Mouse (Mus musculus): ENCODE data around the gene Exph5. TPM values are rescaled to one million over a fixed set of nuclear protein-coding genes. Genes with fewer than 3 reads are reported as not detected.

Gene Exph5
- polyA plus RNA-seq, 1 experiment from 2014 or later: 0.08 TPM

DNA sequence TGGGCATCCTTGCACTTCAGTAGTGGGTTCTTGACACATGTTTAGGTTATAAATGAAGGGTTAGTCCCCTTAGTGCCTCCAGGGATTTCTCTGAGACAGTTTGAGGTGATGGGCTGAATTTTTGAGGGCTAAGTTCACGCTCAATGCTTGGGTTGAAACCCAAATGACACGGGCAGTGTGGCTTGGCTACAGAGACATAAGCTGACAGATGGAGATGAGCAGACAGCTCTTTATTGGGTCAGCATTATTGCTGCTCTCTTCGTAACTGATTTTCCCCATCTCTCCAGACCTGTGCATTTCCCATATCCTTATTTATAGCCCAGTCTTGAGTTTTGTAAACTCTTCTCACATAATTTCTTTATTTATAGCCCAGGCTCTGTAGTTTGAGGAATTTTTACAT lies 76.7 kb downstream of the Exph5 start:
- H3K36me3 ChIP-seq: no peaks in the 10 kb centered on the region
- no peaks in the 10 kb centered on the region for H3K9me3 ChIP-seq
- H3K9ac ChIP-seq: no peak overlapping the region
- no peak overlapping the region for H3K27ac ChIP-seq (replicated peaks)
- no peaks in the 10 kb centered on the region for H3K4me1 ChIP-seq (replicated peaks)
- no peak overlapping the region for H3K4me3 ChIP-seq
- no peak overlapping the region for H3K4me2 ChIP-seq
- 86% methylated on average over 3 of the region's 3 CpGs for WGBS
- ATAC-seq (ENCODE audit: low read depth): no peak
- H3K27me3 ChIP-seq: no peaks in the 10 kb centered on the region

- WGBS: 88% methylated on average over 2 of the region's 2 CpGs
- H3K4me1 ChIP-seq (replicated peaks): peaks cover 7% of the 10 kb centered on the region
- no peaks in the 10 kb centered on the region for H3K9me3 ChIP-seq
- no peak overlapping the region for H3K27ac ChIP-seq (replicated peaks)
- H3K36me3 ChIP-seq: no peaks in the 10 kb centered on the region
- no peaks in the 10 kb centered on the region for H3K27me3 ChIP-seq
- no peak overlapping the region for H3K4me3 ChIP-seq
- no peak for ATAC-seq (ENCODE audit: low read depth)
- no peak overlapping the region for H3K9ac ChIP-seq
- no peak overlapping the region for H3K4me2 ChIP-seq
Observed at GRCm38 (mm10) chr9:53380595-53380994, 79.1 kb downstream of the Exph5 start.

DNA sequence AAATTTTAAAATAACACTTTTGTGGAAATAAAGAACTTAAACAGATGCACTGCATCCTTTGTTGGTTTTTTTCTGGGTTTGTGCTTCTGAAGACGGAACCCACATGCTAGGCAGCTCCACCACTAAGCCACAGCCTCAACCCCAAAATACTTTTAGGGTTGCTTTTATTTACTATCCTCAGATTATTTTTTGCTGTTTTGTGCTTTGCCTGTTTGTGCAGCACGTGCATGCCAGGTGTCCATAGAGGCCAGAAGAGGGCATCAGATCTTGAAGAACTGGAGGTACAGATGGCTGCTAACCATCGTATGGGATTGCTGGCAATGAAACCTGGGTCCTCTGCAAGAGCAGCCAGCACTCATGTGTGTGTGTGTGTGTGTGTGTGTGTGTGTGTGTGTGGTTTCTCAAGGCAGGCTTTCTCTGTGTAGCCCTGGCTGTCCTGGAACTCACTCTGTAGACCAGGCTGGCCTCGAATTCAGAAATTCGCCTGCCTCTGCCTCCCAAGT lies 79.7 kb downstream of the Exph5 start:
- no peak overlapping the region for H3K4me2 ChIP-seq
- H3K27me3 ChIP-seq: no peaks in the 10 kb centered on the region
- no peak overlapping the region for H3K27ac ChIP-seq (replicated peaks)
- WGBS: 86% methylated on average over 5 of the region's 5 CpGs
- no peak for ATAC-seq (ENCODE audit: low read depth)
- no peaks in the 10 kb centered on the region for H3K9me3 ChIP-seq
- no peaks in the 10 kb centered on the region for H3K36me3 ChIP-seq
- no peak overlapping the region for H3K9ac ChIP-seq
- peaks cover 7% of the 10 kb centered on the region for H3K4me1 ChIP-seq (replicated peaks)
- no peak overlapping the region for H3K4me3 ChIP-seq

- peaks cover 7% of the 10 kb centered on the region for H3K4me1 ChIP-seq (replicated peaks)
- H3K9me3 ChIP-seq: no peaks in the 10 kb centered on the region
- H3K27ac ChIP-seq (replicated peaks): peak within 1 kb of the TSS; percentile 84
- peak within 1 kb of the TSS; percentile 86 for H3K4me2 ChIP-seq
- no peaks in the 10 kb centered on the region for H3K36me3 ChIP-seq
- no peaks in the 10 kb centered on the region for H3K27me3 ChIP-seq
- ATAC-seq (ENCODE audit: low read depth): peak; percentile 97
- H3K9ac ChIP-seq: peak within 1 kb of the TSS; percentile 84
- H3K4me3 ChIP-seq: peak within 1 kb of the TSS; percentile 66
- WGBS: under 1% methylated on average over 74 of the region's 75 CpGs
Observed at GRCm38 (mm10) chr9:53383951-53384866, 82.7 kb downstream of the Exph5 start, which contains the start of gene Kdelc2. Kdelc2 (plus strand) TSS chr9:53384025.

- H3K27ac ChIP-seq (replicated peaks): peak overlapping the region; percentile 84
- 18% methylated on average over 8 of the region's 8 CpGs for WGBS
- H3K4me2 ChIP-seq: peak overlapping the region; percentile 86
Observed at GRCm38 (mm10) chr9:53384873-53385272, 83.4 kb downstream of the Exph5 start.

GRCm38 (mm10) chr9:53387431-53387830 lies 86.0 kb downstream of the Exph5 start:
- 85% methylated on average over 2 of the region's 2 CpGs for WGBS
- H3K27me3 ChIP-seq: no peaks in the 10 kb centered on the region
- no peaks in the 10 kb centered on the region for H3K36me3 ChIP-seq
- no peaks in the 10 kb centered on the region for H3K9me3 ChIP-seq
- no peak overlapping the region for H3K4me3 ChIP-seq
- ATAC-seq (ENCODE audit: low read depth): no peak
- no peak overlapping the region for H3K27ac ChIP-seq (replicated peaks)
- H3K4me2 ChIP-seq: no peak overlapping the region
- peaks cover 7% of the 10 kb centered on the region for H3K4me1 ChIP-seq (replicated peaks)
- no peak overlapping the region for H3K9ac ChIP-seq

More at GRCm38 (mm10) chr9:53384873-53385272, 83.4 kb downstream of the Exph5 start:
- H3K9ac ChIP-seq: peak overlapping the region; percentile 84
- no peaks in the 10 kb centered on the region for H3K36me3 ChIP-seq
- no peaks in the 10 kb centered on the region for H3K9me3 ChIP-seq
- peak overlapping the region; percentile 66 for H3K4me3 ChIP-seq
- no peaks in the 10 kb centered on the region for H3K27me3 ChIP-seq
- H3K4me1 ChIP-seq (replicated peaks): peaks cover 7% of the 10 kb centered on the region
- 0 out of 2 replicates have a peak, but pooled peaks have one; percentile 6 for ATAC-seq (ENCODE audit: low read depth)

GRCm38 (mm10) chr9:53389109-53389508 lies 87.6 kb downstream of the Exph5 start:
- Histone ChIP-seq H3K27me3 (no peaks in the 10 kb centered on the region), H3K4me2 (no peak overlapping the region), H3K9me3 (no peaks in the 10 kb centered on the region), H3K9ac (no peak overlapping the region), H3K4me1 (replicated peaks) (peaks cover 7% of the 10 kb centered on the region), H3K36me3 (no peaks in the 10 kb centered on the region), H3K4me3 (no peak overlapping the region), H3K27ac (replicated peaks) (no peak overlapping the region)
- 75% methylated on average over 3 of the region's 3 CpGs for WGBS
- ATAC-seq (ENCODE audit: low read depth): no peak

- ATAC-seq (ENCODE audit: low read depth): no peak
- no peak overlapping the region for H3K9ac ChIP-seq
- H3K9me3 ChIP-seq: no peaks in the 10 kb centered on the region
- H3K27me3 ChIP-seq: no peaks in the 10 kb centered on the region
- H3K4me3 ChIP-seq: no peak overlapping the region
- H3K36me3 ChIP-seq: no peaks in the 10 kb centered on the region
- no peak overlapping the region for H3K4me2 ChIP-seq
- H3K27ac ChIP-seq (replicated peaks): no peak overlapping the region
- 89% methylated on average over 7 of the region's 7 CpGs for WGBS
- no peaks in the 10 kb centered on the region for H3K4me1 ChIP-seq (replicated peaks)
Observed at GRCm38 (mm10) chr9:53390136-53390535, 88.7 kb downstream of the Exph5 start.

DNA sequence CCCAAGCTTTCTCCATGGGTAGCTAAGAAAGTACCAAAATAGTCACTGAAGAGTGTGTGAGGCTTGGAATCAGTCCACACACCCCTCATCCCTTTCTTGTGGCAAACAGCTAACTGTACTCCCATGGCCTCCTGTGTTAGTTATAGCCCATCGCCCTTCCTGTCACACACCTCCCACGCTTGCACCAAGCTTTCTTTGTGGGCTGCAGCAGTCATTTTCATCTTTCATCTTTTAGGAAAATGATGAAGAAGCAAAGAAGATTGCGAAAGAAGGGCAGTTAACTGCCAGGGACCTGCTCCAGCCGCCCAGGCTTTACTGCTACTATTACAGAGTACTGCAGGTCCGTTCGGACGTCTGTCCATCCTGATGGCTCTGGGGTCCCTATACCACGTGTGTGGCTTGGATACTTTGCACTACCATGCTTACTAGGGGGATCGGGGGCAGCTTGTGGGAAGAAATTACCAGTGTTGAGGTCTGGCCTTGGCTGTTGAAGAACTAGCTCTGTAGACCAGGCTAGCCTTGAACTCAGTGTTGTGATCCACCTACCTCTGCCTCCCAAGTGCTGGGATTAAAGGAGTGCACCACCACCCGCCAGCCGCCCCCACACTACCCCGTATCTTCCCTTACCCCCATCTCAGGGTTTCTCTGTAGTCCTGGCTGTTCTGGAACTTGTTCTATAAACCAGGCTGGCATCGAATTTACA lies 96.4 kb downstream of the Exph5 start:
- ATAC-seq (ENCODE audit: low read depth): no peak

DNA sequence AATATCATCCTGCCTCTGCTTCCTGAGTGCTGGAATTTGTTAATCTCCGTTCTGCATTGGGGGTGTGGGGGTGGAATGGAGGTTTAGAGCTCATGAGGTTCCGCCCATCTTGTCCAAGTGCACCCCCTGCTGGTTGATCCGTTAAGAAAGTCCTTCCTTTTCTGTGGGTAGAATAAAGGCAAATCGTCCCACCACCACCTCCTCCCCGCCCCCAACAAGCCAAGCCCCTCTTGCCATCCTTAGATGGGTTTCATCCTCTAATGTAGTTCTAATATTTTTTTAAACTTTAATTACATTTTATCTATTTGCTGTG lies 96.9 kb downstream of the Exph5 start:
- Histone ChIP-seq H3K4me1 (replicated peaks) (peaks cover 16% of the 10 kb centered on the region), H3K27ac (replicated peaks) (no peak overlapping the region), H3K27me3 (no peaks in the 10 kb centered on the region), H3K36me3 (no peaks in the 10 kb centered on the region), H3K4me3 (no peak overlapping the region), H3K9me3 (no peaks in the 10 kb centered on the region), H3K9ac (no peak overlapping the region), H3K4me2 (no peak overlapping the region)
- ATAC-seq (ENCODE audit: low read depth): no peak
- WGBS: 8% methylated on average over 5 of the region's 5 CpGs

More for the DNA sequence above, 96.4 kb downstream of the Exph5 start:
- H3K27ac ChIP-seq (replicated peaks): no peak overlapping the region
- H3K9ac ChIP-seq: no peak overlapping the region
- 80% methylated on average over 13 of the region's 13 CpGs for WGBS
- H3K36me3 ChIP-seq: no peaks in the 10 kb centered on the region
- no peak overlapping the region for H3K4me2 ChIP-seq
- H3K4me3 ChIP-seq: no peak overlapping the region
- no peaks in the 10 kb centered on the region for H3K27me3 ChIP-seq
- H3K4me1 ChIP-seq (replicated peaks): peaks cover 11% of the 10 kb centered on the region
- no peaks in the 10 kb centered on the region for H3K9me3 ChIP-seq

DNA sequence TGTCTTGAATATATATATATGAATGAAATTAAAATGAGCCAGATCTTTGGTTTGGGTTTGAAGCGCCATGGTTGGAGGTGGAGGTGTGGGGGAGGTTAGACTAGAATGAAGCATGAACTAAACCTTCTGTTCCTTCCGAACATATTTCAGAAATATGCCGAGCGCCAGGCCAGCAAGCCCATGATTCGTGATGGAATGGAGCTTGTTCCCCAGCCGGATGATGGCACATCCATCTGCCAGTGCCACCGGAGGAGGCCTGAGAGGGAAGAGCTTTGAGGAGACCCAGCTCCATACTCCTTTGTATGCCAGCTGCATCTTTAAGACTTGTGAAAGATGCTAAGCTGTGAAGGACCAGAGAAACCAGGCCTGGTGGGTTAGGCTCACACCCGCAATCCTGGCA lies 98.1 kb downstream of the Exph5 start:
- no peak for ATAC-seq (ENCODE audit: low read depth)
- Histone ChIP-seq H3K36me3 (no peaks in the 10 kb centered on the region), H3K4me2 (no peak overlapping the region), H3K4me1 (replicated peaks) (peaks cover 19% of the 10 kb centered on the region), H3K9ac (no peak overlapping the region), H3K4me3 (no peak overlapping the region), H3K27ac (replicated peaks) (no peak overlapping the region), H3K9me3 (no peaks in the 10 kb centered on the region), H3K27me3 (no peaks in the 10 kb centered on the region)
- 94% methylated on average over 8 of the region's 8 CpGs for WGBS

DNA sequence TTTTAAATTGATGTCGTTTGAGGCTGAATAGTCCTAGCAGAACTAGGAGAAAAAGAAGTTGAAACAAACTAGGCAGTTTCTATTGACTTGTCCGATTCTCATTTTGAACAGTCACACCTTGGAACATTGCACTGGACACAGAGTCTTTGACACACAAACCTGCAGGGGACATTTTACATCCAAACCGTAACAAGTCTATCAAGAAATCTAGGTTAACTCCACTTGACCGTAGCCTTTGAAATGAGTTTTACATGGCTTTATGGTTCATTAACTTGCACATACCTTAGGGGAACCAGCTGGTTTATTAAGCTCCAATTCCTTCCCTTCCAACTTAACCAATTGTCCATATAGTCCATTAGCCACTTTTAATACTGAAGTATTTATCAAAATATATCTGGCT lies 99.2 kb downstream of the Exph5 start:
- H3K4me2 ChIP-seq: no peak overlapping the region
- no peak overlapping the region for H3K27ac ChIP-seq (replicated peaks)
- no peak overlapping the region for H3K4me3 ChIP-seq
- 78% methylated on average over 4 of the region's 4 CpGs for WGBS
- H3K36me3 ChIP-seq: no peaks in the 10 kb centered on the region
- no peak for ATAC-seq (ENCODE audit: low read depth)
- peaks cover 28% of the 10 kb centered on the region for H3K4me1 ChIP-seq (replicated peaks)
- no peaks in the 10 kb centered on the region for H3K27me3 ChIP-seq
- H3K9me3 ChIP-seq: no peaks in the 10 kb centered on the region
- no peak overlapping the region for H3K9ac ChIP-seq

Measured in neural tube, embryonic 13.5 days (tissue).